Mouse (Mus musculus) ES-Bruce4 (cell line): ENCODE data around the gene Umodl1. TPM values are rescaled to one million over a fixed set of nuclear protein-coding genes. Genes with fewer than 3 reads are reported as not detected.

Source experiments
- H3K27ac ChIP-seq: 2 replicates; pipeline ENCODE4 v1.5.1; 2012; ENCODE audit warnings: low read length, inconsistent platforms; ENCODE audit not compliant: insufficient read depth
- H3K27me3 ChIP-seq: 2 replicates; pipeline ENCODE4 v1.6.1; 2012; ENCODE audit warnings: mild to moderate bottlenecking, low read length, inconsistent platforms; ENCODE audit not compliant: control insufficient read depth, poor library complexity, insufficient read depth, severe bottlenecking
- H3K36me3 ChIP-seq: 2 replicates; pipeline ENCODE4 v1.6.1; 2012; ENCODE audit warnings: inconsistent platforms, mild to moderate bottlenecking, low read length, moderate library complexity; ENCODE audit not compliant: control insufficient read depth, poor library complexity, insufficient read depth, severe bottlenecking
- H3K4me1 ChIP-seq: one replicate; pipeline ENCODE4 v1.8.1; 2011; ENCODE audit warnings: low read length; ENCODE audit not compliant: control insufficient read depth, insufficient read depth
- H3K4me3 ChIP-seq: 2 replicates; pipeline ENCODE4 v1.5.1; 2011; ENCODE audit warnings: low read depth, mild to moderate bottlenecking, low read length
- H3K9ac ChIP-seq: 2 replicates; pipeline ENCODE4 v1.6.1; 2012; ENCODE audit warnings: low read depth, mild to moderate bottlenecking, inconsistent platforms; ENCODE audit not compliant: poor library complexity, severe bottlenecking
- H3K9me3 ChIP-seq: replicated peaks from 2 replicates; pipeline ENCODE4 v1.6.1; 2012; ENCODE audit warnings: mild to moderate bottlenecking, low read length, inconsistent platforms; ENCODE audit not compliant: control insufficient read depth, poor library complexity, insufficient read depth, severe bottlenecking
- CTCF ChIP-seq: IDR thresholded peaks from one replicate; pipeline ENCODE4 v1.8.1; 2011; ENCODE audit warnings: low read depth, low read length
- EP300 ChIP-seq: IDR thresholded peaks from 2 replicates; pipeline ENCODE4 v1.6.1; 2011; ENCODE audit warnings: low read depth, low read length; ENCODE audit not compliant: insufficient read depth
- POLR2A ChIP-seq: IDR thresholded peaks from one replicate; pipeline ENCODE4 v1.8.1; 2011; ENCODE audit warnings: low read length; ENCODE audit not compliant: insufficient read depth
- polyA plus RNA-seq: library from polyadenylated mRNA; stranded (reverse); fragments of >200 nt; gene quantifications from 2 replicates; pipeline ENCODE4 v1.2.4, GENCODE M21; 2011; ENCODE audit warnings: low read depth; ENCODE audit not compliant: missing spikeins, insufficient read depth, insufficient read length

Gene Umodl1
- polyA plus RNA-seq, 1 experiment: not detected

DNA sequence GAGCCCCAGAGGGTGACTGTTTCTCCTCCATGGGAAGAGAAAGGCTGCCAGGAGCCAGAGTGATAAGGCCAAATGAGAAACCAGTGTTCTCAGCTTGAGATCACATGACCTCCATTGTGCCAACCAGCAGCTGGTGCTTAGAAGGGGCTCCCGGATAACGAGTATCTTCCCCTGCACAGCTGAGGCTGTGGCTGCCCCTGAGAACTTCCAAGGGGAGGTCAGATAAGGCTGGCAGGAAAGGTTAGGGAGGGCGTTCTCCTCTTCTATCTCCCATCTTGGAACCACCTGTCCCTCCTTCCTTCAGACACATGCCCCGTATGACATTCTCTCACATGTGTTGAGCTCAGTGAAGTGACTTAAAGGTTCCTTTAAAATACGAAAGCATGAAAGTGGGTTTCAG is 79.7 kb downstream of the Umodl1 start:
- Histone ChIP-seq H3K9ac (no peak overlapping the region), H3K27me3 (no peaks in the 10 kb centered on the region), H3K36me3 (no peaks in the 10 kb centered on the region), H3K9me3 (no peaks in the 10 kb centered on the region), H3K4me1 (peaks cover 6% of the 10 kb centered on the region), H3K27ac (no peak overlapping the region), H3K4me3 (no peak overlapping the region)
- no peak for TF ChIP-seq CTCF

DNA sequence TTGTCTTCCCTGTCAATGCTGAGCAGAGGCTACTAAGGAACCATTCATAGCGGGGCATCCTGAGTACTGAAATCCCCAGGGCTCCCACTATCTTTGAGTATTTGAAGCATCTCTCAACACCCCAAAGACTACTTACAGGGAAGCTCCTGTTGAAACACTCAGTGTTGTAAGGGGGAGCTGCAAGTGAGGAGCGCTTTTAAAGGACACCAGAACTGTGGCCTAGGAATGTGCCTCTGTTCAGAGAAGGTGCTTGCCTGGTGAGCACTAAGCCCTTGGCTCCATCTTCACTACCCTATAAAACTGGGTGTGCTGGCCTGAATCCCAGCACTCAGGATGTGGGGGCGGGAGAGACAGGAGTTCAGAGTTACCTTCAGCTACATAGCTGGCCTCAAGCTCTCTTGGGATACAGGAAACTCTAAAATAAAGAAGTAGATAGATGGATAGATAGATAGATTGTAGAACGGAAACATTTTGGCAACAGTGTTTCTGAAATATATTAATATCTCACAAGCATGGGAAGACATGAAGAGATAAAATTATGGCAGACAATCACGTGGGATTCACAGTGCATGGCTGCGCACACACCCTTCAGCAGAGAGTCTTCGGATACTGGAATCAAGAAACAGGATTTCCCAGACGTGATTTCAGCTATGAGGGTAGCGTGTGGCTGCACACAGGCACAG is 80.4 kb downstream of the Umodl1 start:
- Histone ChIP-seq H3K4me1 (peaks cover 8% of the 10 kb centered on the region), H3K27me3 (no peaks in the 10 kb centered on the region), H3K9me3 (no peaks in the 10 kb centered on the region), H3K36me3 (no peaks in the 10 kb centered on the region), H3K9ac (no peak overlapping the region), H3K4me3 (no peak overlapping the region), H3K27ac (no peak overlapping the region)
- no peak for TF ChIP-seq POLR2A
- TF ChIP-seq CTCF: no peak
- TF ChIP-seq EP300: no peak

DNA sequence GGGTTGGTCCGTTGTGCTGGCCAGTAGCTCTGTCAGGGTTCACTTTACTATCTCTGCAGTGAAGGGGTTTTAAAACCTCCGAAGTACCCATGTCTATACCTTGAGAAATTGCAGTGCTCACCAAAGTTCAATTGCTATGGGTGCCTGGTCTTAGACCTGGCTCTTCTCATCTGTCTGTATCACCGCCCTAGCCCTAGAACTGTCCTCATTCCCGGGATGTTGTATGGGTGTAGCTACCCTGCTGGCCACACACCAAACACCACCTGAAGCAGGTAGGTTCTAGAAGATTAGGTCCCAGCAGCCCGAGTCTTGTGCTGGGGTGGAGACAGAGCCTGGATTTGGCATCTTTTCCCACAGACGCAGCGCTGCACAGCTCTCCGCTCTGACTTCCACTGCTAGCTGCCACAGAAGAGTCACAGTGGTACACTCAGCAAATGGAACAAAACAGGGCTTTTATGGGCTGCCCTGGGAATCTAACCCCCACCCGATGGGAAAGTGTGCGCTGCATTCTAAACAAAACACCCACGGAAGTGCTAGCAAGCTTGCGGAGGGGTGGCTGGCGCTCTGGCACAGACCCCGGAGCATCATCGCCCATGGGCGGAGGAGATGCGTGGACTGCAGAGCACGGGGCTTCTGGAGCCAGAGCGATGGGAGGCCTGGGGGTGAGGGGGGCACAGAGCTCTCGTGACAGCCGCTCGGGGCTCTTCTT is 81.9 kb downstream of the Umodl1 start:
- TF ChIP-seq EP300 (no peak), POLR2A (no peak), CTCF (no peak)
- Histone ChIP-seq H3K36me3 (no peaks in the 10 kb centered on the region), H3K9ac (no peak overlapping the region), H3K9me3 (no peaks in the 10 kb centered on the region), H3K27me3 (no peaks in the 10 kb centered on the region), H3K4me1 (peaks cover 11% of the 10 kb centered on the region), H3K4me3 (peak overlapping the region; percentile 7; the same call in 1 of the 2 replicates), H3K27ac (no peak overlapping the region)

DNA sequence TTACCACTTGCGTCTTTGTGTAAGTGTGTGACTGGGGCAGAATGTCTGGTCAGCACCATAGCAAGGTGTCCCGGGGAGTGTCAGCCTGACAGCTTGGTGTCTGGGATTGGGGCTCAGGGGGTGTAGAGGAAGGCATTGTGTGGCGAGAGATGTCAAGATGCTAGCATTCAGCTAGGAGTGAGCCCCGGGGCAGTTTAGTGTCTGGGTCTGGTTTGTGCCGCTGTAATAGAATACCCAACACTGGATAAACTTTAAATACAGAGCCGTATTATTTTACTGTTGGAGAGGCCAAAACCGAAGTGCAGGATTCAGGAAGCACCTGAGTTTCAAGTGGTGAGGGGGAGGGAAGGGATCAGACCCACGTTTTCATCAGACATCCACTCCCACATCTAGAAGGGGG is 82.9 kb downstream of the Umodl1 start:
- TF ChIP-seq EP300 (no peak), CTCF (no peak), POLR2A (no peak)
- Histone ChIP-seq H3K36me3 (no peaks in the 10 kb centered on the region), H3K4me1 (peaks cover 11% of the 10 kb centered on the region), H3K4me3 (no peak overlapping the region), H3K27ac (no peak overlapping the region), H3K27me3 (no peaks in the 10 kb centered on the region), H3K9me3 (no peaks in the 10 kb centered on the region), H3K9ac (no peak overlapping the region)

DNA sequence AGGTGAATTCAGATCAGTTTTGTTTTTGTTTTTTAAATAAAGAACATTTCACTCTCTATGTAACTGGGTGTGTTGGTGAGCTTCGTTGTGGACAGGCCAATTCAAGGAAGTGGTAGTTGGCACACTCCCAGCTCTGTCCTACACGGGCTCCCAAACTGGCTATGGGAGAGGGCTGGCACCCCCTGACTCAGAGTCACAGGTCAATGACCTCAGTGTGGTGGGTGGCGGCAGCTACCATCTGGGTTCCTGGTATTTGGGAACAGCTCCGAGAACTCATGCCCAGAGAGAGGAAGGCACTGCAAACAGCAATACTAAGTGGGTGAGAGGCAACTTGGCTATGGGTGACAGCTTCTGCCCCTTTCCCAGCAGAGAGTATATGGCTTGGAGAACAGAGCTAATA is 83.9 kb downstream of the Umodl1 start:
- Histone ChIP-seq H3K36me3 (no peaks in the 10 kb centered on the region), H3K4me3 (no peak overlapping the region), H3K9me3 (no peaks in the 10 kb centered on the region), H3K27ac (no peak overlapping the region), H3K9ac (no peak overlapping the region), H3K27me3 (no peaks in the 10 kb centered on the region), H3K4me1 (peaks cover 11% of the 10 kb centered on the region)
- TF ChIP-seq EP300 (no peak), CTCF (no peak), POLR2A (no peak)

DNA sequence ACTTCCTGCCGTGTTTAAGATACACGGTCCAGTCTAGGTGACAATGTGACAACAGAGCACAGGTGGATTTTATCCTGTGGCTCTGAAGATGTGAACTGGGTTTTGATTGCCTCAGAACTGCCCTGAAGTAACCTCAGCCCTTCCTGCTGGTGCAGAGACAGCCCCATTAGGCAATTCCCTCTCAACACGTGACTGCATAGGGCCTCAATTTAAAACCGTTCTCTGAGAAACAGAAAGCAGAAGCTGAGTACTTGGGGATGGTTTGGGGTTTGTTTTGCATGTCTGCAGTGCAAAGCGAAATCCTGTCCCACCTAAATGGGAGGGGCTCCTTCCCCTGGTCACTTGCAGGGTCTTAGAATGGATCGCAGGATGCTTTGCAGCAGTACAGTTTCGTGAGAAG is 85.2 kb downstream of the Umodl1 start:
- no peaks in the 10 kb centered on the region for H3K9me3 ChIP-seq

More for the DNA sequence above, 85.2 kb downstream of the Umodl1 start:
- no peak overlapping the region for H3K4me3 ChIP-seq
- H3K27me3 ChIP-seq: no peaks in the 10 kb centered on the region
- no peak overlapping the region for H3K27ac ChIP-seq
- H3K9ac ChIP-seq: no peak overlapping the region
- TF ChIP-seq EP300: no peak
- no peak for TF ChIP-seq POLR2A
- no peak for TF ChIP-seq CTCF
- H3K4me1 ChIP-seq: peaks cover 6% of the 10 kb centered on the region
- no peaks in the 10 kb centered on the region for H3K36me3 ChIP-seq
